Mouse (Mus musculus): ENCODE measurements around the gene Eef1e1.
A peak's percentile ranks its signal among the peaks of the same experiment; 100 is the strongest.
"Not testable (repeated sequence)": the region's sequence is repeated elsewhere in the genome, so short reads cannot be mapped to it uniquely, and the experiment has no call there.

The Eef1e1 gene

GRCm38 (mm10) chr13:38658528-38659280 is at the start of gene Eef1e1:
Eef1e1 (minus strand) TSS chr13:38659058.
- DNase-seq (ENCODE audit: low read depth, low spot score), result peak; percentile 98

- peak; percentile 33 for DNase-seq (ENCODE audit: low read depth, low spot score)
Observed at GRCm38 (mm10) chr13:38690845-38691244, 32.0 kb upstream of the Eef1e1 start.

- DNase-seq (ENCODE audit: low read depth, low spot score), result peak; percentile 61
Observed at GRCm38 (mm10) chr13:38690028-38690427, 31.2 kb upstream of the Eef1e1 start.

GRCm38 (mm10) chr13:38688761-38689160 is 29.9 kb upstream of the Eef1e1 start:
- no peak for DNase-seq (ENCODE audit: low read depth, low spot score)

- DNase-seq (ENCODE audit: low read depth, low spot score), result no peak
Observed at GRCm38 (mm10) chr13:38672336-38672735, 13.5 kb upstream of the Eef1e1 start.

GRCm38 (mm10) chr13:38671451-38671850 is 12.6 kb upstream of the Eef1e1 start:
- DNase-seq (ENCODE audit: low read depth, low spot score), result not testable (repeated sequence)

- DNase-seq (ENCODE audit: low read depth, low spot score), result no peak
Observed at GRCm38 (mm10) chr13:38670051-38670450, 11.2 kb upstream of the Eef1e1 start.

- DNase-seq (ENCODE audit: low read depth, low spot score), result peak; percentile 18
Observed at GRCm38 (mm10) chr13:38668514-38668913, 9.7 kb upstream of the Eef1e1 start.

- DNase-seq (ENCODE audit: low read depth, low spot score), result no peak
Observed at GRCm38 (mm10) chr13:38664753-38665152, 5.9 kb upstream of the Eef1e1 start.

- DNase-seq (ENCODE audit: low read depth, low spot score), result no peak
Observed at GRCm38 (mm10) chr13:38659524-38660136, 772 bp upstream of the Eef1e1 start.

GRCm38 (mm10) chr13:38657865-38658264 is 993 bp downstream of the Eef1e1 start:
- DNase-seq (ENCODE audit: low read depth, low spot score), result peak; percentile 7

GRCm38 (mm10) chr13:38650292-38650691 is 8.6 kb downstream of the Eef1e1 start:
- DNase-seq (ENCODE audit: low read depth, low spot score), result peak; percentile 34

GRCm38 (mm10) chr13:38649069-38649468 is 9.8 kb downstream of the Eef1e1 start:
- DNase-seq (ENCODE audit: low read depth, low spot score), result no peak

- no peak for DNase-seq (ENCODE audit: low read depth, low spot score)
Observed at GRCm38 (mm10) chr13:38641414-38641813, 17.4 kb downstream of the Eef1e1 start.

GRCm38 (mm10) chr13:38640961-38641360 is 17.9 kb downstream of the Eef1e1 start:
- peak; percentile 5 for DNase-seq (ENCODE audit: low read depth, low spot score)

GRCm38 (mm10) chr13:38638694-38639093 is 20.2 kb downstream of the Eef1e1 start:
- no peak for DNase-seq (ENCODE audit: low read depth, low spot score)

- peak; percentile 99 for DNase-seq (ENCODE audit: low read depth, low spot score)
Observed at GRCm38 (mm10) chr13:38634800-38635269, 24.0 kb downstream of the Eef1e1 start, which contains the start of gene Bloc1s5. Bloc1s5 (minus strand) TSS chr13:38635109.

GRCm38 (mm10) chr13:38634256-38634799 is 24.5 kb downstream of the Eef1e1 start:
- peak; percentile 92 for DNase-seq (ENCODE audit: low read depth, low spot score)

GRCm38 (mm10) chr13:38633287-38634000 is 25.4 kb downstream of the Eef1e1 start:
- peak; percentile 69 for DNase-seq (ENCODE audit: low read depth, low spot score)

GRCm38 (mm10) chr13:38632556-38632955 is 26.3 kb downstream of the Eef1e1 start:
- DNase-seq (ENCODE audit: low read depth, low spot score), result no peak

- DNase-seq (ENCODE audit: low read depth, low spot score), result no peak
Observed at GRCm38 (mm10) chr13:38626229-38626525, 32.7 kb downstream of the Eef1e1 start.
